Comparison of ENCODE assay signal across 22 mouse cellular contexts in the genomic region with DNA sequence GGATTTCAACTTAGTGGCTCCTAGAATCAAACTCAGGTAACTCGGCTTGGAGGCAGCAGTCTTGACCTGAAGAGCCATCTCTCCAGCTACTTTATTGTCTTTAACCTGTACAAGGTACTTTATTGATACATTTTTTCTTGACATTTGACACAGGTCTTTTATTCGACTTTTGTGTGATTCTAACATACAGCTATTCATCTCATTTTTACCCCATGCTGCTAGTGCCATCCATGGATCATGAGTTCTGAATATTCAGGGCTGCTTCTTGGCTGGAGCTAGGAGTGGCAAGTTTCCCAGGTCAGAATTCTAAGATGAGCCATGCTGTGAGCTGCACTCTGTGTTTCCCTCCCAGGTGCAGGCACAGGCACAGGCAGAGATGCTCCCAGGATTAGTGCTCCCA. TPM values are rescaled to one million over a fixed set of nuclear protein-coding genes. Genes with fewer than 3 reads are reported as not detected.
"Had no signal": no experiment of that assay in that cellular context is flagged by ENCODE, and none has a peak within 500 bp of the region (broad histone marks: within the 10 kb centered on the region; RNA-seq: fewer than 3 reads in every experiment).

No protein-coding gene starts in this region.

- H3K9ac ChIP-seq: limb, embryonic 15.5 days; liver, embryonic 12.5 days; neural tube, embryonic 13.5 days had no signal

- H3K4me1 ChIP-seq: limb, embryonic 15.5 days; liver, embryonic 12.5 days; neural tube, embryonic 13.5 days had no signal

- ATAC-seq: liver, embryonic 12.5 days; midbrain, embryonic 16.5 days had no signal

- H3K4me3 ChIP-seq: limb, embryonic 15.5 days; liver, embryonic 12.5 days; neural tube, embryonic 13.5 days had no signal

- H3K27me3 ChIP-seq: limb, embryonic 15.5 days; liver, embryonic 12.5 days; neural tube, embryonic 13.5 days had no signal

- H3K27ac ChIP-seq: kidney, postnatal 0 days; limb, embryonic 15.5 days; liver, embryonic 12.5 days; neural tube, embryonic 13.5 days had no signal

- H3K9me3 ChIP-seq: limb, embryonic 15.5 days; liver, embryonic 12.5 days; neural tube, embryonic 13.5 days had no signal

- H3K36me3 ChIP-seq: limb, embryonic 15.5 days; liver, embryonic 12.5 days; neural tube, embryonic 13.5 days had no signal

- H3K4me2 ChIP-seq: limb, embryonic 15.5 days; liver, embryonic 12.5 days; midbrain, embryonic 11.5 days; neural tube, embryonic 13.5 days had no signal

- DNase-seq: kidney, adult 9 months; kidney, postnatal 36 days; layer of hippocampus, adult 9-11 months; layer of hippocampus, postnatal 36 days; lung, postnatal 4 days; retina, postnatal 1 day; right cerebral cortex, postnatal 4 days; spleen, adult 18-20 months; thymus, postnatal 36 days had no signal

RNA-seq across cellular contexts. Expression of a gene that starts 6.8 kb away (rescaled TPM):
- total RNA-seq: layer of hippocampus, adult 18-20 months; layer of hippocampus, postnatal 36 days; left cerebral cortex, postnatal 25 days had no signal
- polyA plus RNA-seq: limb, embryonic 11.5 days; midbrain, embryonic 11.5 days; midbrain, embryonic 16.5 days; neural tube, embryonic 13.5 days had no signal

RNA-seq across cellular contexts. Expression of a gene that starts 17.1 kb away (rescaled TPM):
- total RNA-seq: layer of hippocampus, adult 18-20 months; layer of hippocampus, postnatal 36 days; left cerebral cortex, adult 8-10 months; left cerebral cortex, postnatal 25 days; megakaryocyte, adult 5-6 weeks had no signal
- polyA plus RNA-seq: kidney, postnatal 0 days; limb, embryonic 11.5 days; limb, embryonic 15.5 days; liver, embryonic 12.5 days; liver, embryonic 16.5 days; lung, postnatal 0 days; midbrain, embryonic 11.5 days; midbrain, embryonic 16.5 days; neural tube, embryonic 13.5 days had no signal

RNA-seq across cellular contexts. Expression of a gene that starts 55.0 kb away (rescaled TPM):
- total RNA-seq: layer of hippocampus, postnatal 36 days; left cerebral cortex, postnatal 25 days had no signal
- polyA plus RNA-seq: limb, embryonic 11.5 days; midbrain, embryonic 11.5 days had no signal
